Mouse (Mus musculus): ENCODE data around the gene Gimap1.

Gene Gimap1

DNA sequence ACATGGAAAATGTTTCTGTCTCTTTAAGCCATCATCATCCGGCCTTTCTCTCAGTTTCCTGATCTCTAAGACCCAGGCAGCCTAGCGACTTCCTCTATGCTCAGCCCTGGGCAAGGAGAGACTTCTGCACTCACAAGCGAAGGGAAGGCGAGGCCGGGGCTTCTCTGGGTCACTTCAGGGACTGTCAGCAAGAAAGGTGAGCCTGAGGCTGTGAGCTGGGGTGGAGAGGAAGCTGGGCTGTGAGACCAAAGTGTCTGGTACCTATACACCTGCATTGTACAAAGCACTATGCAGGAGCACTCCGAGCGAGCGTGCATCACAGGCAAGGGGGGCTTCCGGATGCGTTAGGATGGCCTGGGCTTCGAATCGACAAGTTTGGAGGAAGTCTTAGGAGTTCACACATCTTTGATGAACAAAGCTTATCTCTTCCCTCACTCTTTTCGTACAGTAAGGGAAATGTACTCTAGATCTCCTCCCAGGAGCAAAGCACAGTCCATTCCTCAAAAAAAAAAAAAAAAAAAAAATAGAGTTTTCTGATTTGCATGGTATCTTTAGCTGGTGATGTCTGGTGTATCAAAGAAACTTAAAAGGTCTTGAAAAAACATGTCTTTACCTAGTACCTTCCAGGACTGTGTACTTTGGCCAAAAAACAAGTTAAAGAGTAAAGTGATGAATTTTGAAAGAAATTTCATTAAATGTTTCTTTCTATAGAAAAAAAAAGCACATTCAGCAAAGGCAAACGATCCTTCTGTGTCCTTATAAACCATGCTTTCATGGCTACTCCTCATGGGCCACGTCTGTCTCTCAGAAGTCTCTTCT lies at the start of gene Gimap1:
Gimap1 (plus strand) TSS at position 94 of the 819 bp plus-strand sequence.
- DNase-seq = peak; percentile 98

DNA sequence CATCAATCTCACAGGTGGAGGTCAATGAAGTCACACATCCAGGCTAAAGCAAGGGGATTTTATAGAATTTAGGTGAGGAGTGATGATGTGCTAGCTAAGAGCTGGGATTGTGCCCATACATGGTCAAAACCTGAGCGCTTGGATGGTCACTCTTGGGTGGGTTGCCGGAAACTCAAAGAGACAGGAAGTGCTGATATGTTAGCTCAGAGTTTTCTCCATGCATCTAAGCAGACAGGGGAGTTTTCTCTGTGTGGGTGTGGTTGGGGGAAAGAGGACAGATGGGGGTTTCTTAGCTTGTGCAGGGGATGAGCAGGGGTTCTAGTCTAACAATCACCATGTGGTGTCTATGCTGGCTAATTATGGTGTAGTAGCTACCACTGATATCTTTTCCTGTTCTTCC lies 49.5 kb upstream of the Gimap1 start:
- peak; percentile 91 for DNase-seq

DNA sequence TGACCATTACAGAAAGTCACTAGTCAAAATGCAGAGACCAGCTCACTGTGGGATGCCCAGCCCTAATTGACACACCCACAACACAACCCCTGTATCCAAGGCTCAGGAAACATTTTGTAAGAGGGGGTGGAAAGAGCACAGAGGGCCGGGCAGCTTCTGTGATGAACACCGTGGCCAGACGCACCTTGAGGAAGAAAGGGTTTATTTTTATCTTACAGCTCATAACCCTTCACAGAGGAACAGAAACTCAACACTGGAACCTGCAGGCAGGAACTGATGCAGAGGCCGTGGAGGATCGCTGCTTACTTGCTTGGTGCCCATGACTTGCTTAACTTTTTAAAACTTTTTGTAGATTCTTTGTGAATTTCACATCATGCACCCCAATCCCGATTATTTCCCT lies 45.9 kb upstream of the Gimap1 start:
- peak; percentile 78 for DNase-seq

DNA sequence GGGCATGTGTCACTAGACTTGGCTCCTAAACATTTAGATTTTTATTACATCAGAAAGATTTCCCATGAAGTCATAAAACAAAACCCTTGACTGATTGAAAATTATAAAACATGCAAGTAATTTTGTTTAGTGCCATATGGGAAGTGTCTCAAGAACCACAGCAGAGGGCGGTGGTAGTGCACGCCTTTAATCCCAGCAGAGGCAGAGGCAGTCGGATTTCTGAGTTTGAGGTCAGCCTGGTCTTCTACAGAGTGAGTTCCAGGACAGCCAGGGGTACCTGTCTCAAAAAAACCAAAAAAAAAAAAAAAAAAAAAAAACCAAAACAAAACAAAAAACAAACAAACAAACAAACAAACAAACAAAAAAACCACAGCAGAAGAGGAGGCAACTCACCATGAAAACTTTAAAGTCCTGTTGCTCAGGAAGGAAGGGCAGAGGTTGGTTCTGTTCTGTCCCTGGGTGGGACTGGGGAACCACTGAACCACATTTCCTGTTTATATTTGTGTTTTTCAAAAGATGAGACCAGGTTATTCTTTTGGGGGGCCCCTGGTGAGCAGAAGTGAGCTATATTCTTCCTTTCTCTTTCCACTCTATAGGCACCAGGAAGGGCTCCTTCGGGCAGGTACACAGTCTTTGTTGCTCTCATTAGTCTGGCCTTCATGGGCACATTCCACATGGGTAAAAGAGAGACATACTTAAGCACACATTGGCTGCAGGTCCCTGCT lies 41.9 kb upstream of the Gimap1 start:
- peak; percentile 85 for DNase-seq

DNA sequence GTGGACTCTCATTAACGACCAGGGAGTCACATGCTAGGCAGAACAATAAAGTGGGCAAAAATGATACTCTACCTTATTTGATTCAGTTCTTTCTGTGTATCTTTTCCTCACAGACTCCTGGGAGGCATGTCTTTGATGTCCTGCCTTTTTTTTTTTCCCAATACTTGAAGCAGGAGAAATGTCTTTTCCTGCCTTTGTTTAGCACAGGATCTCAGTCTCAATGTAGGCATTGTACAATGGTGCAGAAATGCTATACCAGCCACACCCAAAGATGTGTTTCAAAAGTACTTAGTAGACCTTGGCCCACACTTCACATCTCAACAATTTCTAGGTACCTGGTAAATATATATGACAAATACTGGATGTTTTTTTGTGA lies 41.3 kb upstream of the Gimap1 start:
- DNase-seq = peak; percentile 89

DNA sequence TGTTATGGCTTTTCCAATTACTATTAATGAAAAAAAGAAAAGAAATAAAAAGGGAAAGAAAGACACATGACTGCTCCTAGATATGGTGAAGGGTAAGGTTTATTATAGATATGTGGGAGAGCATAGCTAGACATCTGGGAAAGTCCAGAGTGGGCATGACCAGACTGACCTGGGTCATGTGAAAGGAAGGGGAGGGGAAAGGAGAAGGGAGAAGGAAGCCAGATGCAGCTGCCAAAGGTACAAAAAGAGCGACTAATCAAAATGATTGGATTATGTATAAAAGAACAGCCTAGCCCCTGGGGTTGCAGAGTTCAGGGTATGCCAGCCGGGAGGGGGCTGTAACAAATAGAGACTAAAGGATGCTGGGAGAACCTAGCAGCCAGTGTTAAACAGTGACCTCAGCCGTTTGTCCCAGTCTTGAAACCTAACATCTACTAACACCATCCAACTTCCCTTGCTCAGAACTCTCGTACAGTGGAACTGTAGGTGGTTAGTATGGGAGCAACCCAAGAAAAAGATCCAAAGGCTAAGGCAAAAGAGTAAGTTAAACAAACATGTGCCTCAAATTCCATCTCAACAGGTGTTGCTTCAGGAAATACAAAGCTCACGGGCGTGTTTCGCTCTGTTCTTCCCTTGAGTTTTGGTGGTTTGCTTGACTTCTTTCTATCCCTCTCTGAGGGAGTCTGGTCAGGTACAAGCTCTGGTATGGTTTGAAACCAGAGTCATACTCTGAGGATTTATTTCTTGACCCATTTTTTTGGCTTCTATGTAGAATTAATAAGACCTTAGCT lies 40.6 kb upstream of the Gimap1 start:
- peak; percentile 86 for DNase-seq

DNA sequence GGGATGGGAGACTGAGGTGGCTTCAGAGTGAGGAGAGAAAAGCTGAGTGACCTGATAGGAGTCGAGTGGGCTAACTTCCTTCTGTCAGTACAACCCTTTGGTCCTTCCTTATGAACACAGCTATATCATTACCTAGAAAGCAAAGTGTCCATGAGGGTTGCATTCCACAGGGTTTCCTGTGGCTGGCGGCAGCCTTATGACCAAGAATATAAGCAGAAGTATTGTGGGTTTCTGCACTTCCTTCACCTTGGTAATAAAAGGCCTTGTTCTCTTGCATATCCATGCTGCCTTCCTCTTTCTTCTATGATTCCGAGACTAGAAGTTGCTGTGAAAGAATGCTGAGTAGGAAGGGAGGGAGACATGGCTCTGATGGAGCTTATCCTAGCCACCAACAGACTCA lies 40.0 kb upstream of the Gimap1 start:
- peak; percentile 92 for DNase-seq

DNA sequence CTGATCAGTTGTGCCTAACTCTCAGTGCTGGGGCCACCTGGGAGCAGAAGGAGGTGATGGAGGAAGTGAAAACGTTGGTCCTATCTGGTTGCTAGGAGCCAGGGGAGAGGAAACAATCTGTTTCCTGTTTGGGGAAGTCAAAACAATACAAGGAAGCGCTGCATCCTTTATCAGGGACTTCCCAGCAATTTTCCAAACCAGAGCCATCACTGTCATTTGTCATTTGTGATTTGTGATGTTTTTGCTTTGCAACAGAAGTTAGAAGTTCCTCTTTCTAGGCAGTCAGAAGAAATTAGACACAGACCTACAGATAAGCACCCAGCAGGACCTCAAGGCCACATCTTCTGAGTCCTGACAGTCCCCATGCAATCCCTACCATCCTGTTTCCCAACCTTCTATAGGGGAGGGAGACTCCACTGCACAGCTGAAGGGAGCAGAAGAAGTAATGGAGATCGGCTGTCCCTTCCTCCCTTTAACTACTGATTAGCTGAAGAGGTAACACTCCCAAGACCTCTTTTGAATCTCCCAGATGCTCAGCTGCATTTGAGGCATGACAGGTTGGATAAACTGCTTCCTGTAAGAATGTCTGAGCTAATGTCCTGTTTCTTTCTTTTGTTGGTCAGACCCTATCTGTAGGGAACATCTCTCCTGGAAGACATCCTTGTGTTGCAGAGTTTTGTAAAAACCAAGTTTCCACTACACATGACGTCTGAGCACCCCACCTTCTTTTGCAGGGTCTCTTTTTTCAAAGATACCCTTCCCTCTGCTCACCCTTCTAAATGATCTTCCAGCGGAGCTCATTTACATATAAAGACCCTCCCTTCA lies 38.4 kb upstream of the Gimap1 start:
- peak; percentile 98 for DNase-seq

DNA sequence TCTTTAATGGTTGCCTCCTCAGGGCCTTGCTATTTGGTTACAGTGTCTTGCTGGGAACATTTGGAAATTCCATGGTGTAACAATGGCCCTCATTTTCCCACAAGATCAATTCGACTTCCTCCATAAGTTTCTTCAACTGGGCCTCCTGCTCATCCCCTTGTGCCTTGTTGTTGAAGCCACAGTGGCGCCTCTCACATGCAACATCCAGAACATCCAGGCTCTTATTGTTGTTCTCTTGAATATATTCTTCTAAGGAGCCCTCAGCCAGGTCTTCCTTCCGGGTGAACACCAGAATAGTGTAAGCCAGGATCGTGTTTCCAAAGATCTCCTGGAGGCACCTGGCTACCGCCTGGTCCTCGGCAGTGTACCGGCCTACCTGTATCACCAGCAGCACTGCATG lies 36.7 kb upstream of the Gimap1 start:
- peak; percentile 82 for DNase-seq

DNA sequence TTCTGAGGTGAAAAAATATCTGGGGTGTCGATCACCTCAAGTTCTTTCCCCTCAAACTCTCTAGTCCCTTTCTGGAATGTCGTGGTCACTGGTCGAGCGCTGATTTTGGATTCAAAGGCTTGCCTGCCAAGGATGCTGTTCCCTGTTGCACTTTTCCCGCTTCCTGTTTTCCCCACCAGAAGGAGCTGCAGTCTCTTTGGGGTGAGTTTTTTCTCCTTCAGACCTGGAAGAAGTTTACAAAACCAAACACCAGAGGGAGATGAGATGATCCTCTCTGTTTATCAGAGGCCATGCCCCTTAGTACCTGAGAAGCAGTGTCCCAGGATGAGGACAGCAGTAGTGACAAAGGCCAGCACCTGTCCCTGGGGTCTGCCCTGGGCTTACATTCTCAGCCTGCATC lies 36.3 kb upstream of the Gimap1 start:
- DNase-seq = peak; percentile 89

DNA sequence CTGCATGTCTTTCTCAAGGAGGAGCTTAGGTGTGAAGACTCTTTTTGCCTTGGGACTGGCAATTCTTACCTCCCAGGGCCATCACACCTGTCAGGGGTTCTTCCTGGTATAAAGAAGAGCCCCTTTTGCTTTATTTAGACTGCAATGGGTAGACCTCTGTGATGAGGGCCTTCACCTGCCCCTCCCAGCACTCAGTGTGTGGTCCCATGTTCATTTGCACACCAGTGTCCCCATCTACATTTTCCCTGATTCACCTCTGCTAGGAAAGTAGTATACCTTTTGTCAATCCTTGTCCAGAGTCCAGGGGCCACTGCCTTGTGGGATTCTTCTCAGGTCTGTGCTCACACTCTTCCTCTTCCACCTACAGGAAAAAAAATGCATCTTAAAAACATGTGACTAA lies 34.7 kb upstream of the Gimap1 start:
- peak; percentile 86 for DNase-seq

DNA sequence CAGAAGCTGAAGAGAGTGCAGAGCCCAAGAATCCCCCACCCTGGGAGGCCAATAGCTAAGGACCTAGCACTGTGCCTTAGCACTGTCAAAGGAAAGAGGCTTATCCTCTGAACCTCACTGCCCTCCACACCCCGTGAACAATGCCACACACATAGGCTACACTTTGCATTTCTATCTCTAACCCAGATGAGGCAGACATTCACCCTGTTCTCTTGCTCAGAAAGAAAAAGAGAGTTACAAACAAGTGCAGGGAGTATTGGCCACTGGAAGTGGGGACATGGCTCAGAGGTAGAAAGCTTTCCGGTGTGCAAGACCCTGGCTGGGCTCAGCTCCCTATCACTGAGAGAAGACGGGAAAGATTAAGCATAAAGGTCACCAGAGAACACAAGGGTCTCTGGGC lies 32.7 kb upstream of the Gimap1 start:
- no peak for DNase-seq

DNA sequence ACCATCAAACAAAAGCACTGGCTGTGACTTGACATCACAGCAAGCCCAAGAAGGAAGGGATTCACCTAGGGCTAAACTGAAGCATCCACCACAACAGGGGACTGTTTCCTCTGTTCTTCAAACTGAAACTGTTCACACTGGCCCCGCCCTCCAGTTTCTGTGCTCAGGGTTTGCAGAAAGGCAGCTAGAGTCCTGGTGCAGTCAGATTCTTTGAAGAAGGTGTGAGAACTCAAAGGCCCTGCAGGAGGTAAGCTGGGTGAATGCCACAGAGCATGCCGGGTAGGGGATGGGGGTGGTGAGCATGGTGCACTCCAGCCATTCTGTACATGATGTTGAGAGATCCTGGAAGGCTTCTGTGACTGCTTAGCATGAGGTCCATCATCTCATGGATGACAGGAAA lies 20.4 kb upstream of the Gimap1 start, which contains the start of the genes Gm28053 and Gimap7:
Gm28053 (plus strand) TSS at position 153 of the 400 bp plus-strand sequence.
Gimap7 (plus strand) TSS at position 167 of the 400 bp plus-strand sequence.
- peak; percentile 87 for DNase-seq

DNA sequence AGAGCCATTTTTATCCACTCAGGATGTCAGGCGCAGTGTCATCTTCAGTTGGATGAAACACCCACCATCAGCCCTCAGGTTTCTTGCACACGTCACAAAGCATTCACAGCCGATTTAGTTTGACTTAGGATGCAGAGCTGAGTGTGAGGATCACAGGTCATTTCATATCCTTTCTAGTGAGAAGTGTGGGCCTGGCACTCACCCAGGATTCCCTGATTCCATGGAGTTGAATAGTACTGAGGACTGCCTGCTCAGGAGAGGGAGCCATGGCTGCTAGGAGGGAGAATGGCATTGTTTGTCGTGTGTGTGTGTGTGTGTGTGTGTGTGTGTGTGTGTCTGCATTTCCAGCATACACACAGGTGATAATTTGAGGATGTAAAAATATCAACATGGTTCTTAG lies 18.5 kb upstream of the Gimap1 start:
- peak; percentile 22 for DNase-seq

DNA sequence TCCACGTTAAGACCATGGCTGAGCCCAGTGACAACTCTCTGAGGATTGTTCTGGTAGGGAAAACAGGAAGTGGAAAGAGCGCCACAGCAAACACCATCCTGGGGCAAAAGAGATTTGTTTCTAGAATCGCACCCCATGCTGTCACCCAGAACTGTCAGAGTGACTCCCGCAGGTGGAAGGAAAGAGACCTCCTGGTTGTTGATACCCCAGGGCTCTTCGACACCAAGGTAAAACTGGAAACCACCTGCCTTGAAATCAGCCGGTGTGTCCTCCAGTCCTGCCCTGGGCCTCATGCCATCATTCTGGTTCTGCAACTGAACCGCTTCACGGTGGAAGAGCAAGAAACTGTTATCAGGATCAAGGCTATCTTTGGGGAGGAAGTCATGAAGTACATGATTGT lies 15.4 kb upstream of the Gimap1 start:
- peak; percentile 76 for DNase-seq

DNA sequence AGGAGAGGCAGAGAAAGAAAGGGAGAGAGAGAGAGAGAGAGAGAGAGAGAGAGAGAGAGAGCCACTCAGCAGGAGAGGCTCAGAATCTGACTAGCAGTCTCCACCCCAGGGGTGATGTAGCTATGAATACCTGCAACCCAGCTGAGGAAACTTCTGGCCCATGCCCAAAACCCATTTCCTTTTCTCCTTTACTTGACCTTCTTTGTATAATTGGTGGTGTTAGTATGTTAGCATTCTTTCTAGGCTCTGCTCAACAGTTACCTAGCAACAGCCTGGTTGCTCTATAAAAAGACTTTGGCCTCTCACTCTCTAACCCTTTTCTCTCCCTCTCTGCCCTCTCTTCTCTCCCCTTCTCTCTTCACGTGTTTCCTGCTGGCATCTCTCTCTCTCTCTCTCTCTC lies 13.4 kb upstream of the Gimap1 start:
- DNase-seq = peak; percentile 98

DNA sequence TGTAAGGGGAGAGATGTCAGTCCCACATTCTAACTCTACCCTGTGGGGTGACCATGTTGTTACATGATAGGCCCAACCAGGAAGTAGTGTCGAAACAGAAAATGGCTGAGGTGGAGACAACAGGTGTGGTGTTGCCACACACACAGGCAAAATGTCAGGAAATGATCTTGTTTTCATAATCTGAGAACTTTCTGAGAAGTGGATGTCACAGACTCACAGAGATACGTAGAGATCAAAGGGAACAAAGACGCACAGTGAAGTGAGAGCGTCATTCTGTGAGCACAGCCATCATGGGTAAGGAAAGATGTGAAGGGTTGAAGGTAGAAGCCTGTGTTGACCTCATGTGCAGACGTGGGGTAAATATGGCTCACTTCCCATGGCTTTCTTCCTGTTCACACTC lies 11.1 kb upstream of the Gimap1 start:
- DNase-seq = peak; percentile 53

DNA sequence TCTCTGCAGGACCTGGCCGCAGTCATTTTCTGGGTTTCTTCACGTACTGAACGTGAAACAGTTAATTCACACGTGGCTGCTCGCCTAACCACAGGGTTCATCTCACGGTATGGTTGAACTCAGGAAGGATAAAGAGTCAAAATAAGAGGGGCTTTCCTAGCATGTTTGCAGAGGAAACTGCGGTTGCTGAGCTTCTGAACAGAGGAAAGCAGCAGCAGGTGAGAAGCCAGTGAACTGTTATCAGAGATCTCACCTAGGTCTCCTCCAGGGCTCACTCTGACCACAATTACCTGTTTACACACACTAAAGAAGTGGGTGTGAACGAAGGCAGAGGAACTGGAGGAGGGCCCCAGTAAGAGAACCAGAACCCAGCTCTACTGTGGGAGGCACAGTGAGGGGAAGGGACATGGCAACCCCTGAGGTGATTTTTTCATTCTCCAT lies 6.0 kb upstream of the Gimap1 start:
- peak; percentile 93 for DNase-seq

DNA sequence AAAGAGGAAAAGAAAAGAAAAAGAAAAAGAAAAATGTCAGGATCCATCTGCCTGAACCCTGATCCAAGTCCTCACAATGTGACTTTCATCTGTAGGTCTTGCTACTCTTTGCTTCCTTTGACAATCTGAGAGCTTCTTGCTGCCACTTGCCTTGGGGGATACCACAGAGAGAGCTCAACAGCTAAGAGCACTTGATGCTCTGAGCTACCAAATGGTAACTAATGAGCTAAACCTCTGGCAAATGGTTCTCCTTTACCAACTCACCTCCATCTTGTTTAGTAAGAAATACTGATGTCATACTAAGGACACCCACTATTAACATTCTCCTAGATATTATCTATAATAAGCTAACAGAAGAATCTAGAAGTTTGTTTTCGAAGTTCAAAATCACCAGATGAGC lies 5.2 kb upstream of the Gimap1 start:
- DNase-seq = no peak

DNA sequence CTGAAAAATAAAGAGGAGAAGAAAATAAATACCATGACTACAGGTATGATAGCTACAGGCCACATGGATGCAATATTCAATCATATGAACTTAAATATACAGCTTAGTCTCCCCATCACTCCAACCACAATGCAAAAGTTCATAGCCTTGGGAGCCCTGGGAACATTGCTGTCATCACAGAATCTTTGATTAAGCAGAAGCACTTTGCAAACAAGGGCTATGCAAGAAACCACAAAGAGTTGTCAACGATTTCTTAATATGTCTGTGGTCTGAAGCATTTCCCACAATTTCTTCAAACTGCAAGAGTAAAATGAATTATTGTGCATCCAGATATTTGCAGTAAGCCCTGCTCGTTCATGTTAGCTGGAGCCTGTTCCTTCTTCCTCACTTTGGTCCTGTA lies 1.8 kb upstream of the Gimap1 start:
- no peak for DNase-seq

DNA sequence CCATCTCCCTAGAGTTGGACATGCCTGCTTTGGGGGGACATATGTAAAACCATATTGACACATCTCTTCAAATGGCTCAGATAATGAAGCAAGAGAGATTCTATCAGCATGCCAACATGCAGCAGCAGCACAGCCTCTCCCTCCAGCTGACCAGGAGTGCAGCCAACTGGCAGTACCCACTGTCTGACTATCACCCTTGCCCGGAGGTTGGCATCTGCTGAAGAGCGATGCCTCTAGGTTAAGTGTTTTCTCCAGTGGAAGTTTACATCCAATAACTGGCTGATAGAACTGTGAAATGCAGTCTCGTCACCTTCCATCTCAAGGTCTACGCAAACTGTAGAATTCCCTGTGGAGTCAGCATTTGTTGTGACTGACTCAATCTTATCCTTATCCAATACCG lies 1.2 kb upstream of the Gimap1 start:
- DNase-seq = peak; percentile 90

DNA sequence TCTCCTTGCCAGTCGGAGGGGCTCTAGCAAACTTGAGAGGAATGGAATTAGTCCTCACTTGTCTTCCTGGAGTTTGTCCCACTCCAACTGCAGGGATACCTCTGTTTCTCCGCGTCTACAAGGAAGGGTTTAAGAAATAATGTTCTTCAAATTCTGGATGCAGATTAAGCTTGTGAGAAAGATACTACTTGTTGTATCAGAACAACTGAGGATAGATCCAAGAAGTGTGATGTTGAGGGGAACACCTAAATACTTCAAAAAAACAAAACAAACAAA lies 864 bp downstream of the Gimap1 start:
- DNase-seq = peak; percentile 64

Measured in heart, adult 11 months (tissue).